Mouse (Mus musculus): ENCODE measurements around the gene Cebpg. TPM values are rescaled to one million over a fixed set of nuclear protein-coding genes. Genes with fewer than 3 reads are reported as not detected.

Gene Cebpg
- polyA plus RNA-seq, 1 experiment from 2014 or later, result 41.7 TPM

DNA sequence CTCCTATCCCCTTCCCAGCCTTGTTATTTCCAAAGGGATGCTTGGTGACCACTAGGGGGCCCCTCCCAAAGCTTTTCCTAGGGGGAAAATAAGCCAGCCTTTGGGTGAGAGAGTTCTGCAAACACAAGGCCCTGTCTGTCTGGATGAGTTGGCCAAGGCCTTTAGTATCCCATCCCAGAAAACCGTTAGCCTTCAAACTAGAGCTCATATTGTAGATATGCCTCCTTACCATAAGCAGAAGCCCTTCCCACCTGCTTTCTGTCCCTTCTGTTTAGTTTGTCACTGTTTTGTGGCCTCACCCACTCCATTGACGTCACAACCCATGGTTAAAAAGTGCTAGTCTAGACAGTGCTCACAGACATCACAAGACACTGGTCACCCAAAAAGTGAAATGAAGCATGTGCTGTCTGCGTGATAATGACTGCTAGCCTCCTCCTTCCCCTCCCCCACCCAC, 29.5 kb downstream of the Cebpg start:
- ATAC-seq (ENCODE audit: insufficient read depth) (no peak), DNase-seq (peak; percentile 83)
- H3K9me3 ChIP-seq (ENCODE audit: low read depth, low read length), result no peaks in the 10 kb centered on the region
- no peaks in the 10 kb centered on the region for H3K4me1 ChIP-seq (ENCODE audit: insufficient read depth)
- TF ChIP-seq CTCF (IDR thresholded peaks at IDR 0.05; ENCODE audit: low read depth), result peak; percentile 71
- 74% methylated on average over 3 of the region's 3 CpGs for WGBS
- H3K27me3 ChIP-seq (ENCODE audit: insufficient read depth, low read length), result no peaks in the 10 kb centered on the region
- H3K27ac ChIP-seq (ENCODE audit: low read depth), result no peak overlapping the region
- H3K4me2 ChIP-seq, result no peak overlapping the region
- peaks cover 5% of the 10 kb centered on the region; the same call in 1 of the 2 replicates for H3K36me3 ChIP-seq (ENCODE audit: insufficient read depth)
- no peak overlapping the region for H3K4me3 ChIP-seq (ENCODE audit: low read depth, low read length)
- H3K9ac ChIP-seq, result no peak overlapping the region

DNA sequence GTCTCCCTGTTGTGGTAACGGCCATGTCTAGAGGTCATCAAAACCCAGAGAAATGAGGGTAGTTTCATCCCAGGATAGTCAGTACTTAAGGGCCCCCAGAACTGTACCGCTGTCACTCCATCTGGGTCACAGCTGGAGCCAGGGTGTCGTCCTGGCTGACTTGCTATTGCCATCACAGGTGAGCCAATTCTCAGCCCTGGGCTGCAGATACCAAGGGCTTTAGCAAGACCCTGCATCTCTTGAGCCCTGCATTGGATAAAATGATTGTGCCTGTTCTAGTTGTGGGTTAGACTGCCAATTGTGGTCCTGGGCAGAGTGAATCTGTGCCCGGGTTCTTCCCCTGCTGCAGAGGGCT, 30.1 kb downstream of the Cebpg start:
- no peak overlapping the region for H3K4me3 ChIP-seq (ENCODE audit: low read depth, low read length)
- H3K9ac ChIP-seq, result no peak overlapping the region
- H3K4me1 ChIP-seq (ENCODE audit: insufficient read depth), result no peaks in the 10 kb centered on the region
- TF ChIP-seq CTCF (IDR thresholded peaks at IDR 0.05; ENCODE audit: low read depth), result no peak
- no peak overlapping the region for H3K27ac ChIP-seq (ENCODE audit: low read depth)
- DNase-seq (no peak), ATAC-seq (ENCODE audit: insufficient read depth) (no peak)
- H3K9me3 ChIP-seq (ENCODE audit: low read depth, low read length), result no peaks in the 10 kb centered on the region
- H3K27me3 ChIP-seq (ENCODE audit: insufficient read depth, low read length), result no peaks in the 10 kb centered on the region
- no peak overlapping the region for H3K4me2 ChIP-seq
- H3K36me3 ChIP-seq (ENCODE audit: insufficient read depth), result peaks cover 9% of the 10 kb centered on the region; the same call in 1 of the 2 replicates
- 84% methylated on average over 4 of the region's 4 CpGs for WGBS

GRCm38 (mm10) chr7:35025409-35026275, 30.7 kb downstream of the Cebpg start:
- Histone ChIP-seq H3K27ac (ENCODE audit: low read depth) (no peak overlapping the region), H3K36me3 (ENCODE audit: insufficient read depth) (peaks cover 7% of the 10 kb centered on the region; the same call in 1 of the 2 replicates), H3K9me3 (ENCODE audit: low read depth, low read length) (no peaks in the 10 kb centered on the region), H3K9ac (no peak overlapping the region), H3K4me2 (no peak overlapping the region), H3K4me1 (ENCODE audit: insufficient read depth) (no peaks in the 10 kb centered on the region), H3K27me3 (ENCODE audit: insufficient read depth, low read length) (no peaks in the 10 kb centered on the region), H3K4me3 (ENCODE audit: low read depth, low read length) (no peak overlapping the region)
- 37% methylated on average over 5 of the region's 5 CpGs for WGBS
- TF ChIP-seq CTCF (IDR thresholded peaks at IDR 0.05; ENCODE audit: low read depth), result peak; percentile 97
- DNase-seq (peak; percentile 86), ATAC-seq (ENCODE audit: insufficient read depth) (peak; percentile 73)

- TF ChIP-seq CTCF (IDR thresholded peaks at IDR 0.05; ENCODE audit: low read depth), result no peak
- H3K36me3 ChIP-seq (ENCODE audit: insufficient read depth), result peaks cover 7% of the 10 kb centered on the region; the same call in 1 of the 2 replicates
- H3K27ac ChIP-seq (ENCODE audit: low read depth), result no peak overlapping the region
- no peaks in the 10 kb centered on the region for H3K4me1 ChIP-seq (ENCODE audit: insufficient read depth)
- 69% methylated on average over 1 of the region's 1 CpGs for WGBS
- no peak for ATAC-seq (ENCODE audit: insufficient read depth)
- H3K4me3 ChIP-seq (ENCODE audit: low read depth, low read length), result no peak overlapping the region
- no peak overlapping the region for H3K9ac ChIP-seq
- H3K4me2 ChIP-seq, result no peak overlapping the region
- H3K9me3 ChIP-seq (ENCODE audit: low read depth, low read length), result no peaks in the 10 kb centered on the region
- DNase-seq, result no peak
- H3K27me3 ChIP-seq (ENCODE audit: insufficient read depth, low read length), result no peaks in the 10 kb centered on the region
Measured at GRCm38 (mm10) chr7:35024426-35024825, 31.9 kb downstream of the Cebpg start.

- peaks cover 7% of the 10 kb centered on the region; the same call in 1 of the 2 replicates for H3K36me3 ChIP-seq (ENCODE audit: insufficient read depth)
- no peaks in the 10 kb centered on the region for H3K27me3 ChIP-seq (ENCODE audit: insufficient read depth, low read length)
- no peak for TF ChIP-seq CTCF (IDR thresholded peaks at IDR 0.05; ENCODE audit: low read depth)
- no peak overlapping the region for H3K27ac ChIP-seq (ENCODE audit: low read depth)
- no peak overlapping the region for H3K9ac ChIP-seq
- no peaks in the 10 kb centered on the region for H3K9me3 ChIP-seq (ENCODE audit: low read depth, low read length)
- no peak for ATAC-seq (ENCODE audit: insufficient read depth)
- H3K4me1 ChIP-seq (ENCODE audit: insufficient read depth), result no peaks in the 10 kb centered on the region
- DNase-seq, result no peak
- no peak overlapping the region for H3K4me3 ChIP-seq (ENCODE audit: low read depth, low read length)
- WGBS, result 74% methylated on average over 4 of the region's 4 CpGs
- no peak overlapping the region for H3K4me2 ChIP-seq
Measured at GRCm38 (mm10) chr7:35023251-35023650, 33.1 kb downstream of the Cebpg start.

GRCm38 (mm10) chr7:35021365-35021764, 35.0 kb downstream of the Cebpg start:
- ATAC-seq (ENCODE audit: insufficient read depth) (no peak), DNase-seq (no peak)
- H3K4me1 ChIP-seq (ENCODE audit: insufficient read depth), result no peaks in the 10 kb centered on the region
- H3K9ac ChIP-seq, result no peak overlapping the region
- no peak overlapping the region for H3K4me2 ChIP-seq
- no peak for TF ChIP-seq CTCF (IDR thresholded peaks at IDR 0.05; ENCODE audit: low read depth)
- H3K4me3 ChIP-seq (ENCODE audit: low read depth, low read length), result no peak overlapping the region
- no peaks in the 10 kb centered on the region for H3K9me3 ChIP-seq (ENCODE audit: low read depth, low read length)
- H3K27me3 ChIP-seq (ENCODE audit: insufficient read depth, low read length), result no peaks in the 10 kb centered on the region
- no peak overlapping the region for H3K27ac ChIP-seq (ENCODE audit: low read depth)
- peaks cover 7% of the 10 kb centered on the region; the same call in 1 of the 2 replicates for H3K36me3 ChIP-seq (ENCODE audit: insufficient read depth)
- WGBS, result 84% methylated on average over 10 of the region's 10 CpGs

- Histone ChIP-seq H3K27ac (ENCODE audit: low read depth) (no peak overlapping the region), H3K9me3 (ENCODE audit: low read depth, low read length) (no peaks in the 10 kb centered on the region), H3K4me3 (ENCODE audit: low read depth, low read length) (no peak overlapping the region), H3K36me3 (ENCODE audit: insufficient read depth) (no peaks in the 10 kb centered on the region), H3K9ac (no peak overlapping the region), H3K4me2 (no peak overlapping the region), H3K27me3 (ENCODE audit: insufficient read depth, low read length) (no peaks in the 10 kb centered on the region), H3K4me1 (ENCODE audit: insufficient read depth) (no peaks in the 10 kb centered on the region)
- no peak for TF ChIP-seq CTCF (IDR thresholded peaks at IDR 0.05; ENCODE audit: low read depth)
- 76% methylated on average over 2 of the region's 2 CpGs for WGBS
- ATAC-seq (ENCODE audit: insufficient read depth) (no peak), DNase-seq (no peak)
Measured at GRCm38 (mm10) chr7:35015252-35015651, 41.1 kb downstream of the Cebpg start.

All from lung, embryonic 14.5 days (tissue).